In genomic region chr3:127818694-127819663, GRCm38 (mm10) we compare ENCODE assay signal across 17 mouse cellular contexts. TPM values are rescaled to one million over a fixed set of nuclear protein-coding genes. Genes with fewer than 3 reads are reported as not detected.
A peak's percentile ranks its signal among the peaks of the same experiment; 100 is the strongest.
DNase-seq lines count a peak whose midpoint lies in the region; ATAC-seq and TF ChIP-seq lines count a peak whose summit lies in the region.
"Had no signal": no experiment of that assay in that cellular context is flagged by ENCODE, and none has a peak within 500 bp of the region (broad histone marks: within the 10 kb centered on the region; RNA-seq: fewer than 3 reads in every experiment).

No protein-coding gene starts in this region.

- H3K36me3 ChIP-seq in kidney, postnatal 0 days (ENCODE audit: insufficient read depth, low read length) = 0 out of 2 replicates have a peak, but pooled peaks cover 5% of the 10 kb centered on the region
- H3K36me3 ChIP-seq in liver, embryonic 16.5 days (ENCODE audit: control insufficient read depth, insufficient read depth) = peaks cover 9% of the 10 kb centered on the region; the same call in 1 of the 2 replicates

- H3K4me1 ChIP-seq in kidney, postnatal 0 days (replicated peaks; ENCODE audit: insufficient read depth, low read length) = no peaks in the 10 kb centered on the region
- peaks cover 11% of the 10 kb centered on the region for H3K4me1 ChIP-seq in liver, embryonic 16.5 days (ENCODE audit: control insufficient read depth, low read depth, low read length)
- H3K4me1 ChIP-seq: hindbrain, embryonic 13.5 days; midbrain, embryonic 15.5 days had no signal

- no peak overlapping the region for H3K9ac ChIP-seq in kidney, postnatal 0 days (ENCODE audit: low read depth, low read length)
- no peak overlapping the region for H3K9ac ChIP-seq in liver, embryonic 16.5 days (ENCODE audit: low read depth, low read length)
- H3K9ac ChIP-seq: heart, embryonic 12.5 days; hindbrain, embryonic 13.5 days; limb, embryonic 12.5 days; midbrain, embryonic 15.5 days had no signal

- 39% methylated on average over 11 of the region's 11 CpGs for WGBS in kidney, postnatal 0 days
- 68% methylated on average over 11 of the region's 11 CpGs for WGBS in liver, embryonic 16.5 days (ENCODE audit: insufficient replicate concordance)

- TF ChIP-seq CTCF in gastrocnemius, adult 2 months (IDR thresholded peaks at IDR 0.05) = no peak
- TF ChIP-seq CTCF in kidney, postnatal 0 days (IDR thresholded peaks at IDR 0.05; ENCODE audit: low read depth) = no peak

- 0 out of 2 replicates have a peak overlapping the region, but pooled peaks have one; percentile 13 for H3K4me2 ChIP-seq in kidney, postnatal 0 days (ENCODE audit: low read length)
- H3K4me2 ChIP-seq in liver, embryonic 16.5 days (ENCODE audit: low read depth, low read length) = no peak overlapping the region
- H3K4me2 ChIP-seq: heart, embryonic 12.5 days; hindbrain, embryonic 13.5 days; limb, embryonic 12.5 days; midbrain, embryonic 15.5 days had no signal

- intact Hi-C loops in gastrocnemius, adult 2 months (cut with DNase I) = no loop called here
- intact Hi-C loops in gastrocnemius, postnatal 14 days (cut with DNase I; ENCODE audit: low total_unique reads) = no loop called here

- no peaks in the 10 kb centered on the region for H3K9me3 ChIP-seq in kidney, postnatal 0 days (replicated peaks; ENCODE audit: low read length)
- H3K9me3 ChIP-seq in liver, embryonic 16.5 days (replicated peaks; ENCODE audit: control insufficient read depth, low read length) = no peaks in the 10 kb centered on the region
- H3K9me3 ChIP-seq: heart, embryonic 12.5 days; hindbrain, embryonic 13.5 days; limb, embryonic 12.5 days; midbrain, embryonic 15.5 days had no signal

- no peak overlapping the region for H3K4me3 ChIP-seq in gastrocnemius, adult 2 months
- no peak overlapping the region for H3K4me3 ChIP-seq in kidney, postnatal 0 days (replicated peaks; ENCODE audit: low read depth, low read length)
- H3K4me3 ChIP-seq in liver, embryonic 16.5 days (ENCODE audit: low read depth, low read length) = no peak overlapping the region
- H3K4me3 ChIP-seq: erythroblast, embryonic 14.5 days; heart, embryonic 12.5 days; hindbrain, embryonic 13.5 days; limb, embryonic 12.5 days; midbrain, embryonic 15.5 days had no signal

- ATAC-seq in erythroblast, adult 5-6 weeks (replicated peaks; ENCODE audit: low FRiP score, poor library complexity, severe bottlenecking) = peak; percentile 75
- ATAC-seq in kidney, postnatal 0 days (replicated peaks; ENCODE audit: low FRiP score, low read depth) = peak; percentile 83
- peak; percentile 44 for ATAC-seq in liver, embryonic 16.5 days (ENCODE audit: low read depth)
- ATAC-seq: midbrain, embryonic 15.5 days had no signal

- peak; percentile 28 for DNase-seq in gastrocnemius, adult 2 months
- no peak for DNase-seq in gastrocnemius, postnatal 14 days
- DNase-seq in kidney, postnatal 0 days (ENCODE audit: low spot score) = peak; percentile 32
- DNase-seq in urinary bladder, adult 2 months (ENCODE audit: low spot score) = no peak
- DNase-seq in thymus, postnatal 14 days = no peak
- DNase-seq in embryo, embryonic 10.5 days (ENCODE audit: low spot score) = no peak
- DNase-seq: adrenal gland, postnatal 36 days; lung, postnatal 4 days; thymus, postnatal 25 days had no signal

- H3K27ac ChIP-seq in gastrocnemius, adult 2 months = peak overlapping the region; percentile 87
- peak overlapping the region; percentile 62 for H3K27ac ChIP-seq in kidney, postnatal 0 days
- H3K27ac ChIP-seq in liver, embryonic 16.5 days (ENCODE audit: low read length) = no peak overlapping the region
- H3K27ac ChIP-seq: hindbrain, embryonic 13.5 days; limb, embryonic 12.5 days; midbrain, embryonic 15.5 days had no signal

- no peaks in the 10 kb centered on the region for H3K27me3 ChIP-seq in kidney, postnatal 0 days (ENCODE audit: insufficient read depth, low read length)
- H3K27me3 ChIP-seq in liver, embryonic 16.5 days (ENCODE audit: control insufficient read depth, insufficient read depth, low read depth, low read length) = no peaks in the 10 kb centered on the region
- H3K27me3 ChIP-seq: heart, embryonic 12.5 days; hindbrain, embryonic 13.5 days; limb, embryonic 12.5 days; midbrain, embryonic 15.5 days had no signal

RNA-seq across cellular contexts. Expression of gene Ap1ar, which starts 18.3 kb away (rescaled TPM):
- 10 to 100 TPM; 22.2 to 25.1 TPM for total RNA-seq in gastrocnemius, adult 2 months (2021)
- total RNA-seq in gastrocnemius, postnatal 14 days (2021) = 10 to 100 TPM; 15.3 to 16.4 TPM
- total RNA-seq in erythroblast, adult 5-6 weeks (2015; ENCODE audit: low replicate concordance) = 11.9 and 22.4 TPM in 2 replicates
- total RNA-seq in erythroblast, adult 5-6 weeks (2017; ENCODE audit: low replicate concordance) = 31.9 and 51.7 TPM in 2 replicates
- 39.6 and 40.2 TPM in 2 replicates for polyA plus RNA-seq in kidney, postnatal 0 days (2015; fragmentation: Nextera tagmentation; extraction: Ambion mirVana)
- polyA plus RNA-seq in liver, embryonic 16.5 days (2015; fragmentation: Nextera tagmentation; extraction: Ambion mirVana) = 13.1 and 15.4 TPM in 2 replicates
- 28.6 and 37.2 TPM in 2 replicates for polyA plus RNA-seq in urinary bladder, adult 2 months (2012; rRNA removed)

RNA-seq across cellular contexts. Expression of gene Tifa, which starts 29.4 kb away (rescaled TPM):
- total RNA-seq in gastrocnemius, adult 2 months (2021) = 1 to 10 TPM in 1 of 2 experiments, under 1 TPM in 1; 0.64 to 1.3 TPM
- total RNA-seq in gastrocnemius, postnatal 14 days (2021) = 1 to 10 TPM; 1.4 to 1.5 TPM
- 80.5 and 102 TPM in 2 replicates for total RNA-seq in erythroblast, adult 5-6 weeks (2015; ENCODE audit: low replicate concordance)
- total RNA-seq in erythroblast, adult 5-6 weeks (2017; ENCODE audit: low replicate concordance) = 77.4 and 87.0 TPM in 2 replicates
- polyA plus RNA-seq in kidney, postnatal 0 days (2015; fragmentation: Nextera tagmentation; extraction: Ambion mirVana) = 7.0 and 7.7 TPM in 2 replicates
- 14.6 and 16.5 TPM in 2 replicates for polyA plus RNA-seq in liver, embryonic 16.5 days (2015; fragmentation: Nextera tagmentation; extraction: Ambion mirVana)
- polyA plus RNA-seq in urinary bladder, adult 2 months (2012; rRNA removed) = 10.1 and 12.2 TPM in 2 replicates
- total RNA-seq: ES-E14 had no signal

RNA-seq across cellular contexts. Expression of gene Alpk1, which starts 38.7 kb away (rescaled TPM):
- total RNA-seq in gastrocnemius, adult 2 months (2021) = 1 to 10 TPM; 1.4 to 1.6 TPM
- 1 to 10 TPM in 1 of 2 experiments, under 1 TPM in 1; 0.93 to 1.7 TPM for total RNA-seq in gastrocnemius, postnatal 14 days (2021)
- total RNA-seq in erythroblast, adult 5-6 weeks (2015; ENCODE audit: low replicate concordance) = 1.5 and 2.9 TPM in 2 replicates
- total RNA-seq in erythroblast, adult 5-6 weeks (2017; ENCODE audit: low replicate concordance) = 2.9 and 3.0 TPM in 2 replicates
- polyA plus RNA-seq in kidney, postnatal 0 days (2015; fragmentation: Nextera tagmentation; extraction: Ambion mirVana) = 0.61 and 0.75 TPM in 2 replicates
- polyA plus RNA-seq in liver, embryonic 16.5 days (2015; fragmentation: Nextera tagmentation; extraction: Ambion mirVana) = 0.56 and 0.63 TPM in 2 replicates
- polyA plus RNA-seq in urinary bladder, adult 2 months (2012; rRNA removed) = 17.8 and 20.4 TPM in 2 replicates
- polyA plus RNA-seq: erythroblast, embryonic 14.5 days had no signal

Comparison
In these comparisons a context has a peak if more than half of its experiments do, and no peak if none do; other contexts are left out.
1. DNase-seq: peak in gastrocnemius, adult 2 months (single experiment) and kidney, postnatal 0 days (single experiment); none in gastrocnemius, postnatal 14 days (single experiment), urinary bladder, adult 2 months (single experiment), thymus, postnatal 14 days (single experiment) and embryo, embryonic 10.5 days (single experiment).
2. RNA of gene Tifa, which starts 29.4 kb away (total RNA-seq): 77.4 to 102 TPM in erythroblast, adult 5-6 weeks; 1.4 to 1.5 TPM in gastrocnemius, postnatal 14 days and 0.64 to 1.3 TPM in gastrocnemius, adult 2 months; every median in the first group is over 10 times any median in the second.
3. Peak in every context shown above with its lines, with median percentiles within 50 percentile points of each other: ATAC-seq.